Mouse (Mus musculus) testis, adult 2 months (tissue): Measurements from ENCODE around the gene Sec24c.

Source experiments
- CTCF ChIP-seq: fragments of 200-500 bp; IDR thresholded peaks from 2 replicates; pipeline ENCODE4 v1.5.1; 2012; ENCODE audit warnings: low read depth, mild to moderate bottlenecking, inconsistent platforms, low read length, moderate library complexity; ENCODE audit not compliant: control insufficient read depth, insufficient read depth, insufficient replicate concordance
- POLR2A ChIP-seq: fragments of 200-500 bp; IDR thresholded peaks from 2 replicates; pipeline ENCODE4 v1.6.1; 2012; ENCODE audit warnings: low read depth, mild to moderate bottlenecking, inconsistent platforms, low read length, moderate library complexity; ENCODE audit not compliant: control insufficient read depth

DNA sequence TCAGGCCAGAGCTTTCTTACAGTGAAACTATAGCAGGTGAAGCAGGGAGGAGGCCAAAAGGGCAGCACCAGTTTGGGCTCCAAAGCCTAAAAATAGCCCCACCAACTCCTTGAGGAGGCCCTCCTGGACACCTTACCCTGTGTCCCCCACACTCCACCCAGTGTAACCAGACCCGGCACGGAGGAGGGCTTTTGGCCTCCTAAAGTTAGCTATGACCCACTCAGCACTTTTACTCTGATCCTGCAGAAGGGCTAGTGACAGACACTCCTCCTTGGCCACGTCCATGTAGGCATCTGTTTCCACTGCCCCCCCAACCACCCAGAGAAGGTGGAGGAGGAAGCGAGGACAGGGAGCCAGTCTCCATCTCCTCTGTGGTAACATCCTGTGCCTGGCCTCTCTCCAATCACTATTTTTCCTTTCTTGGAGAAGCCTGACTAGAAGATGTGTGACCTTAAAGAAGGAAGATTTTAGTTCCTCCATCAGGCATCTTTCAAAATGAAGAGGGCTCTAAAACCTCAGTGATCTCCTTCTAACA is 22.3 kb upstream of the Sec24c start:
- TF ChIP-seq CTCF: no peak
- no peak for TF ChIP-seq POLR2A
